Mouse (Mus musculus): ENCODE data around the gene BC025920. TPM values are rescaled to one million over a fixed set of nuclear protein-coding genes. Genes with fewer than 3 reads are reported as not detected.

The BC025920 gene
- total and polyA plus RNA-seq, 3 experiments, result 1.4 to 2.3 (median 1.6) TPM

DNA sequence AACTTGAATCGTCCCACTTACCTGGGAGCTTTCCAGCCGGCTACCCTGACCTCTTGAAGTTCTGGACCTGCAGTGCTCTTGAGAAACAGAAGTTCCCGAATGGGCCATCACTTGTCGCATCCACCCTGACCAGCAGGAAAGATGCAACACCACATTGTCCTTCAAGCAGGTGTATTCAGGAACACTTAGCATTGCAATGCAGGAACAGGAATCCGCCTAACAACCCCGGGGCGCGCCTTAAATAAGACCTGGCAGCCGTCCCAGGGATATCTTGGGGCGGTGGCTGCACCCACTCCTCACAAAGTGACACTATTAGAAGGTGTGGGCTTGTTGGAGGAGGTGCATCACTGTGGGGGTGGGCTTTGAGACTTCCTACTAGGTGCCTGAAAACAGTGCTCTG lies 49.1 kb downstream of the BC025920 start:
- Histone ChIP-seq H3K4me3 (replicated peaks in 1 of 3; ENCODE audit: low read depth in 2 of 3, low read length in 2 of 3, poor library complexity in 1 of 3) (no peak overlapping the region), H3K27me3 (replicated peaks) (no peaks in the 10 kb centered on the region), H3K4me2 (ENCODE audit: insufficient read depth, low read depth, poor library complexity, severe bottlenecking) (no peak overlapping the region), H3K9me3 (replicated peaks; ENCODE audit: low read length) (peaks cover 29% of the 10 kb centered on the region), H3K79me2 (replicated peaks; ENCODE audit: control insufficient read depth, extremely low read depth, insufficient read depth, poor library complexity, severe bottlenecking) (peaks cover 29% of the 10 kb centered on the region), H3K27ac (ENCODE audit: insufficient read depth, low read depth) (no peak overlapping the region), H3K36me3 (replicated peaks in 1 of 2; ENCODE audit: control insufficient read depth in 1 of 2, insufficient read depth in 1 of 2, low read length in 1 of 2) (peaks cover 17 to 62% of the 10 kb centered on the region in 2 experiments), H3K4me1 (ENCODE audit: control insufficient read depth in 1 of 2, insufficient read depth in 2 of 2) (peaks cover 2 to 19% of the 10 kb centered on the region in 2 experiments; a peak in 2 of 4 replicates), H3K9ac (ENCODE audit: insufficient read depth, low read depth) (no peak overlapping the region)
- dilution Hi-C loops (cut with MboI; ENCODE audit: extremely low pct_ligation_motif_present, extremely low pct_unique_long_range_greater_than_20kb, low sequenced_read_pairs) (no loop called here), in situ Hi-C loops (cut with MboI; ENCODE audit: low pct_ligation_motif_present, low pct_unique_long_range_greater_than_20kb, low sequenced_read_pairs) (no loop called here)
- TF ChIP-seq UBTF (IDR thresholded peaks at IDR 0.05; ENCODE audit: low read depth, low read length) (no peak), MAFK (IDR thresholded peaks at IDR 0.05; ENCODE audit: insufficient replicate concordance, low read length) (no peak), USF2 (conservative IDR thresholded peaks at IDR 0.05; ENCODE audit: low read depth, low read length) (no peak), NELFE (IDR thresholded peaks at IDR 0.05; ENCODE audit: low read depth, low read length) (no peak), PAX5 (IDR thresholded peaks at IDR 0.05; ENCODE audit: low read length) (no peak), CHD1 (IDR thresholded peaks at IDR 0.05; ENCODE audit: low read depth, low read length) (no peak), JUN (IDR thresholded peaks at IDR 0.05; ENCODE audit: insufficient read depth, low read depth, low read length) (no peak), TCF12 (IDR thresholded peaks at IDR 0.05; ENCODE audit: low read depth, low read length) (no peak), BHLHE40 (IDR thresholded peaks at IDR 0.05; ENCODE audit: low read depth, low read length) (no peak), ZNF384 (IDR thresholded peaks at IDR 0.05; ENCODE audit: low read depth, low read length) (no peak), ETS1 (conservative IDR thresholded peaks at IDR 0.05; ENCODE audit: low read depth, low read length) (no peak), NRF1 (IDR thresholded peaks at IDR 0.05; ENCODE audit: low read depth, low read length) (no peak), IRF4 (IDR thresholded peaks at IDR 0.05; ENCODE audit: low read depth, low read length) (no peak), CHD2 (IDR thresholded peaks at IDR 0.05; ENCODE audit: low read length) (no peak), POLR2A (IDR thresholded peaks at IDR 0.05; ENCODE audit: low read depth, low read length) (no peak), MAZ (IDR thresholded peaks at IDR 0.05; ENCODE audit: low read depth, low read length) (no peak), EP300 (IDR thresholded peaks at IDR 0.05; ENCODE audit: low read length) (no peak), MXI1 (IDR thresholded peaks at IDR 0.05; ENCODE audit: low read depth, low read length) (no peak)
- DNase-seq (ENCODE audit: extremely low read depth), result no peak

DNA sequence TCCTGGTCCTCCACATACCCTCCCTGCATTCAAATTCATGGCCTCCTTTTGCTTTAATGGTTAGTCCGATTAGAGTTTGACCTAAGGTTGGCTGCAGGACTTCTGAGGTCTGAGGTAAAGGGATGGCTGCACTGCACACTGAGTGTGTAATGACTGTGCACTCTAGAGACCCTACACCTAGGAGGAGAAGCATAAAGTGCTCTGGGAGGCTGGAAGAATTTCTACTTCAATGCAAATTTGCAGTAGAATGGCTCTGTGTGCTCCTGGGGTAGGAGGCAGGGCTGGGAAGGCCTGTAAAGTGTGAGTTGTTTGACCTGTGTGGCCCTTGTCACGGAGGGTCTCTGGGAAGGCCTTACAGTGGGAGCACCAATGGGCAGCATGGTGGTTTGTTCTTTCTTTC lies 50.1 kb downstream of the BC025920 start:
- H3K4me2 ChIP-seq (ENCODE audit: insufficient read depth, low read depth, poor library complexity, severe bottlenecking), result no peak overlapping the region
- DNase-seq (ENCODE audit: extremely low read depth), result no peak
- H3K79me2 ChIP-seq (replicated peaks; ENCODE audit: control insufficient read depth, extremely low read depth, insufficient read depth, poor library complexity, severe bottlenecking), result peaks cover 19% of the 10 kb centered on the region
- dilution Hi-C loops (cut with MboI; ENCODE audit: extremely low pct_ligation_motif_present, extremely low pct_unique_long_range_greater_than_20kb, low sequenced_read_pairs) (no loop called here), in situ Hi-C loops (cut with MboI; ENCODE audit: low pct_ligation_motif_present, low pct_unique_long_range_greater_than_20kb, low sequenced_read_pairs) (no loop called here)
- H3K4me1 ChIP-seq (ENCODE audit: control insufficient read depth in 1 of 2, insufficient read depth in 2 of 2), result peaks cover 0 to 11% of the 10 kb centered on the region in 2 experiments; a peak in 2 of 4 replicates
- no peak overlapping the region for H3K9ac ChIP-seq (ENCODE audit: insufficient read depth, low read depth)
- TF ChIP-seq MYC (IDR thresholded peaks at IDR 0.05; ENCODE audit: low read depth, low read length), result no peak
- TF ChIP-seq KAT2A (IDR thresholded peaks at IDR 0.05; ENCODE audit: insufficient replicate concordance, low read length), result no peak
- no peak for TF ChIP-seq MAX (IDR thresholded peaks at IDR 0.05; ENCODE audit: low read length)
- no peak for TF ChIP-seq POLR2AphosphoS2 (IDR thresholded peaks at IDR 0.05; ENCODE audit: low read depth, low read length)
- no peak for TF ChIP-seq TCF12 (IDR thresholded peaks at IDR 0.05; ENCODE audit: low read depth, low read length)
- no peak for TF ChIP-seq NELFE (IDR thresholded peaks at IDR 0.05; ENCODE audit: low read depth, low read length)
- TF ChIP-seq HCFC1 (IDR thresholded peaks at IDR 0.05; ENCODE audit: low read depth, low read length), result no peak
- TF ChIP-seq POLR2A (IDR thresholded peaks at IDR 0.05; ENCODE audit: low read depth, low read length), result no peak
- TF ChIP-seq ELF1 (IDR thresholded peaks at IDR 0.05; ENCODE audit: low read depth, low read length), result no peak
- no peak for TF ChIP-seq GABPA (IDR thresholded peaks at IDR 0.05; ENCODE audit: insufficient replicate concordance, low read depth, low read length)
- TF ChIP-seq IRF4 (IDR thresholded peaks at IDR 0.05; ENCODE audit: low read depth, low read length), result no peak
- no peak for TF ChIP-seq MAFK (IDR thresholded peaks at IDR 0.05; ENCODE audit: insufficient replicate concordance, low read length)
- no peak for TF ChIP-seq NRF1 (IDR thresholded peaks at IDR 0.05; ENCODE audit: low read depth, low read length)
- TF ChIP-seq SIN3A (IDR thresholded peaks at IDR 0.05; ENCODE audit: low read length), result no peak
- TF ChIP-seq MXI1 (IDR thresholded peaks at IDR 0.05; ENCODE audit: low read depth, low read length), result no peak
- TF ChIP-seq ZNF384 (IDR thresholded peaks at IDR 0.05; ENCODE audit: low read depth, low read length), result no peak
- TF ChIP-seq USF2 (conservative IDR thresholded peaks at IDR 0.05; ENCODE audit: low read depth, low read length), result no peak
- no peak for TF ChIP-seq RAD21 (IDR thresholded peaks at IDR 0.05; ENCODE audit: low read depth, low read length)
- H3K27ac ChIP-seq (ENCODE audit: insufficient read depth, low read depth), result no peak overlapping the region
- no peak overlapping the region for H3K4me3 ChIP-seq (replicated peaks in 1 of 3; ENCODE audit: low read depth in 2 of 3, low read length in 2 of 3, poor library complexity in 1 of 3)
- peaks cover 30% of the 10 kb centered on the region for H3K9me3 ChIP-seq (replicated peaks; ENCODE audit: low read length)
- H3K36me3 ChIP-seq (replicated peaks in 1 of 2; ENCODE audit: control insufficient read depth in 1 of 2, insufficient read depth in 1 of 2, low read length in 1 of 2), result peaks cover 17 to 56% of the 10 kb centered on the region in 2 experiments
- no peaks in the 10 kb centered on the region for H3K27me3 ChIP-seq (replicated peaks)

All from CH12.LX (cell line).